Mouse (Mus musculus): ENCODE data around the gene Slc39a3. TPM values are rescaled to one million over a fixed set of nuclear protein-coding genes. Genes with fewer than 3 reads are reported as not detected.
A peak's percentile ranks its signal among the peaks of the same experiment; 100 is the strongest.

Slc39a3 gene
- total RNA-seq, 1 experiment = 12.6 TPM

- peaks cover 28% of the 10 kb centered on the region for H3K36me3 ChIP-seq (ENCODE audit: control insufficient read depth, insufficient read depth, low read length, poor library complexity, severe bottlenecking)
- no peak overlapping the region for H3K4me3 ChIP-seq (ENCODE audit: insufficient read depth in 1 of 2, low read depth in 1 of 2, low read length in 2 of 2, poor library complexity in 1 of 2, severe bottlenecking in 1 of 2)
- H3K9me3 ChIP-seq (ENCODE audit: control insufficient read depth, insufficient read depth, low read depth, low read length) = no peaks in the 10 kb centered on the region
- DNase-seq (ENCODE audit: low read depth, low spot score) = peak; percentile 62
- no peak overlapping the region for H3K27ac ChIP-seq (ENCODE audit: insufficient read depth, low read depth, low read length, poor library complexity, severe bottlenecking)
- TF ChIP-seq ZC3H11A (IDR thresholded peaks at IDR 0.05; ENCODE audit: borderline replicate concordance, low read depth, low read length) (no peak), ZNF384 (IDR thresholded peaks at IDR 0.05; ENCODE audit: low read depth, low read length) (no peak), MAFK (IDR thresholded peaks at IDR 0.05; ENCODE audit: insufficient read depth, low read depth, low read length) (no peak), HCFC1 (IDR thresholded peaks at IDR 0.05; ENCODE audit: borderline replicate concordance, insufficient read depth, low read length) (no peak), CHD2 (IDR thresholded peaks at IDR 0.05; ENCODE audit: low read depth, low read length) (no peak)
- no peak overlapping the region for H3K9ac ChIP-seq (ENCODE audit: insufficient read depth, low read depth, low read length, poor library complexity, severe bottlenecking)
- H3K4me1 ChIP-seq (ENCODE audit: control insufficient read depth in 2 of 2, insufficient read depth in 2 of 2, low read length in 2 of 2, poor library complexity in 1 of 2) = no peaks in the 10 kb centered on the region
- in situ Hi-C loops (cut with MboI; ENCODE audit: low sequenced_read_pairs in 2 of 2, unreplicated experiment in 2 of 2) = no loop called here
Measured at GRCm38 (mm10) chr10:81041458-81042175, 4.4 kb upstream of the Slc39a3 start.

DNA sequence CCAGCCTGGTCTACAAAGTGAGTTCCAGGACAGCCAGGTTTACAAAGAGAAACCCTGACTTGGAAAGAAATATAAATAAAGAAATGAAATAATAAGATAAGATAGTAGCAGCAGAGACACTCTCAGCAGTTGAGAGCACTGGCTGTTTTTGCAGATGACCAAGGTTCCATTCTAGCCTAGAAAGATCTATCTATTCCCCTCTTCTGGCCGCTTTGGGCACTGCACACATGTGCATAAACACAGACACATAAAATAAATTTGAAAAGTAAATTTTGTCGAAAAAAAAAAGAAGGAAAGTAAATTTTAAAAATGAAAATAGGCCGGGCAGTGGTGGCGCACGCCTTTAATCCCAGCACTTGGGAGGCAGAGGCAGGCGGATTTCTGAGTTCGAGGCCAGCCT is 975 bp downstream of the Slc39a3 start:
- DNase-seq (ENCODE audit: low read depth, low spot score) = no peak
- no peaks in the 10 kb centered on the region; a peak in 1 of 4 replicates for H3K4me1 ChIP-seq (ENCODE audit: control insufficient read depth in 2 of 2, insufficient read depth in 2 of 2, low read length in 2 of 2, poor library complexity in 1 of 2)

GRCm38 (mm10) chr10:81033586-81033985 is 3.6 kb downstream of the Slc39a3 start:
- H3K27ac ChIP-seq (ENCODE audit: insufficient read depth, low read depth, low read length, poor library complexity, severe bottlenecking) = no peak overlapping the region
- no peak overlapping the region for H3K4me3 ChIP-seq (ENCODE audit: insufficient read depth in 1 of 2, low read depth in 1 of 2, low read length in 2 of 2, poor library complexity in 1 of 2, severe bottlenecking in 1 of 2)
- no peak for DNase-seq (ENCODE audit: low read depth, low spot score)
- no peaks in the 10 kb centered on the region for H3K36me3 ChIP-seq (ENCODE audit: control insufficient read depth, insufficient read depth, low read length, poor library complexity, severe bottlenecking)
- in situ Hi-C loops (cut with MboI; ENCODE audit: low sequenced_read_pairs in 2 of 2, unreplicated experiment in 2 of 2) = no loop called here
- peaks cover 0 to 2% of the 10 kb centered on the region in 2 experiments; a peak in 1 of 4 replicates for H3K4me1 ChIP-seq (ENCODE audit: control insufficient read depth in 2 of 2, insufficient read depth in 2 of 2, low read length in 2 of 2, poor library complexity in 1 of 2)
- TF ChIP-seq ZNF384 (IDR thresholded peaks at IDR 0.05; ENCODE audit: low read depth, low read length) (no peak), ZC3H11A (IDR thresholded peaks at IDR 0.05; ENCODE audit: borderline replicate concordance, low read depth, low read length) (no peak), CHD2 (IDR thresholded peaks at IDR 0.05; ENCODE audit: low read depth, low read length) (no peak), HCFC1 (IDR thresholded peaks at IDR 0.05; ENCODE audit: borderline replicate concordance, insufficient read depth, low read length) (no peak), MAFK (IDR thresholded peaks at IDR 0.05; ENCODE audit: insufficient read depth, low read depth, low read length) (no peak)
- H3K9me3 ChIP-seq (ENCODE audit: control insufficient read depth, insufficient read depth, low read depth, low read length) = no peaks in the 10 kb centered on the region
- no peak overlapping the region for H3K9ac ChIP-seq (ENCODE audit: insufficient read depth, low read depth, low read length, poor library complexity, severe bottlenecking)

More for the DNA sequence above, 975 bp downstream of the Slc39a3 start:
- Histone ChIP-seq H3K4me3 (ENCODE audit: insufficient read depth in 1 of 2, low read depth in 1 of 2, low read length in 2 of 2, poor library complexity in 1 of 2, severe bottlenecking in 1 of 2) (no peak overlapping the region), H3K9ac (ENCODE audit: insufficient read depth, low read depth, low read length, poor library complexity, severe bottlenecking) (no peak overlapping the region), H3K9me3 (ENCODE audit: control insufficient read depth, insufficient read depth, low read depth, low read length) (no peaks in the 10 kb centered on the region), H3K36me3 (ENCODE audit: control insufficient read depth, insufficient read depth, low read length, poor library complexity, severe bottlenecking) (no peaks in the 10 kb centered on the region), H3K27ac (ENCODE audit: insufficient read depth, low read depth, low read length, poor library complexity, severe bottlenecking) (no peak overlapping the region)
- TF ChIP-seq CHD2 (IDR thresholded peaks at IDR 0.05; ENCODE audit: low read depth, low read length) = no peak
- no peak for TF ChIP-seq ZNF384 (IDR thresholded peaks at IDR 0.05; ENCODE audit: low read depth, low read length)
- in situ Hi-C loops (cut with MboI; ENCODE audit: low sequenced_read_pairs in 2 of 2, unreplicated experiment in 2 of 2) = no loop called here

GRCm38 (mm10) chr10:81029031-81029430 is 8.2 kb downstream of the Slc39a3 start:
- no peak for TF ChIP-seq ZNF384 (IDR thresholded peaks at IDR 0.05; ENCODE audit: low read depth, low read length)
- no peak for TF ChIP-seq HCFC1 (IDR thresholded peaks at IDR 0.05; ENCODE audit: borderline replicate concordance, insufficient read depth, low read length)
- TF ChIP-seq ZC3H11A (IDR thresholded peaks at IDR 0.05; ENCODE audit: borderline replicate concordance, low read depth, low read length) = no peak
- TF ChIP-seq CHD2 (IDR thresholded peaks at IDR 0.05; ENCODE audit: low read depth, low read length) = no peak
- TF ChIP-seq MAFK (IDR thresholded peaks at IDR 0.05; ENCODE audit: insufficient read depth, low read depth, low read length) = no peak

More at GRCm38 (mm10) chr10:81029031-81029430, 8.2 kb downstream of the Slc39a3 start:
- Histone ChIP-seq H3K9me3 (ENCODE audit: control insufficient read depth, insufficient read depth, low read depth, low read length) (no peaks in the 10 kb centered on the region), H3K36me3 (ENCODE audit: control insufficient read depth, insufficient read depth, low read length, poor library complexity, severe bottlenecking) (no peaks in the 10 kb centered on the region), H3K9ac (ENCODE audit: insufficient read depth, low read depth, low read length, poor library complexity, severe bottlenecking) (no peak overlapping the region), H3K4me1 (ENCODE audit: control insufficient read depth in 2 of 2, insufficient read depth in 2 of 2, low read length in 2 of 2, poor library complexity in 1 of 2) (peaks cover 0 to 6% of the 10 kb centered on the region in 2 experiments; a peak in 1 of 4 replicates), H3K4me3 (ENCODE audit: insufficient read depth in 1 of 2, low read depth in 1 of 2, low read length in 2 of 2, poor library complexity in 1 of 2, severe bottlenecking in 1 of 2) (no peak overlapping the region), H3K27ac (ENCODE audit: insufficient read depth, low read depth, low read length, poor library complexity, severe bottlenecking) (no peak overlapping the region)
- in situ Hi-C loops (cut with MboI; ENCODE audit: low sequenced_read_pairs in 2 of 2, unreplicated experiment in 2 of 2) = no loop called here
- no peak for DNase-seq (ENCODE audit: low read depth, low spot score)

Measured in ES-E14 (cell line).